Mouse (Mus musculus): Measurements from ENCODE around the gene BC030870. TPM values are rescaled to one million over a fixed set of nuclear protein-coding genes. Genes with fewer than 3 reads are reported as not detected.
A peak's percentile ranks its signal among the peaks of the same experiment; 100 is the strongest.

Gene BC030870
- polyA plus RNA-seq, 1 experiment from 2014 or later, result 0.28 TPM

DNA sequence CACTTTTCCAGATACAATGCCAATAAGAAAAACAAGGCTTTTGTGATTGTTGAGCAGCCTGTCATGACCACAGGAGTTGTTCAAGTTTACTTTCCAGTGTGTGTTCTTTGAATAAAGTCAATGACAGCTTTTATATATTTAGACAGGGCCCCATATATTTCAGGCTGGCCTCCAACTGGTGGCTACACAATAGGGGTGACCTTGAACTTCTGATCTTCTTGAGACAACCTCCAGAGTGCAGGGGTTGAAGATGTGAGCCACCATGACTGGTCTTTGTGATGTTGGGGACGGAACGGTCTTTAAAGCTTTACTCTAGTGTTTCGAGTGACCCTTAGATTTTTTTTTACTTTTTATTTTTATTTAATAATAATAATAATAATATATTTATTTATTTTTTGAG, 63.7 kb downstream of the BC030870 start:
- H3K27ac ChIP-seq (ENCODE audit: low read length), result no peak overlapping the region
- H3K9me3 ChIP-seq (replicated peaks; ENCODE audit: control insufficient read depth, low read length), result no peaks in the 10 kb centered on the region
- no peak overlapping the region for H3K4me2 ChIP-seq (ENCODE audit: low read depth, low read length)
- no peak overlapping the region for H3K4me3 ChIP-seq (ENCODE audit: low read depth, low read length)
- 81% methylated on average over 3 of the region's 3 CpGs for WGBS (ENCODE audit: insufficient replicate concordance)
- H3K27me3 ChIP-seq (ENCODE audit: control insufficient read depth, insufficient read depth, low read depth, low read length), result no peaks in the 10 kb centered on the region
- ATAC-seq (ENCODE audit: low read depth), result no peak
- no peak overlapping the region for H3K9ac ChIP-seq (ENCODE audit: low read depth, low read length)
- no peaks in the 10 kb centered on the region for H3K36me3 ChIP-seq (ENCODE audit: control insufficient read depth, insufficient read depth)
- no peaks in the 10 kb centered on the region for H3K4me1 ChIP-seq (ENCODE audit: control insufficient read depth, low read depth, low read length)

DNA sequence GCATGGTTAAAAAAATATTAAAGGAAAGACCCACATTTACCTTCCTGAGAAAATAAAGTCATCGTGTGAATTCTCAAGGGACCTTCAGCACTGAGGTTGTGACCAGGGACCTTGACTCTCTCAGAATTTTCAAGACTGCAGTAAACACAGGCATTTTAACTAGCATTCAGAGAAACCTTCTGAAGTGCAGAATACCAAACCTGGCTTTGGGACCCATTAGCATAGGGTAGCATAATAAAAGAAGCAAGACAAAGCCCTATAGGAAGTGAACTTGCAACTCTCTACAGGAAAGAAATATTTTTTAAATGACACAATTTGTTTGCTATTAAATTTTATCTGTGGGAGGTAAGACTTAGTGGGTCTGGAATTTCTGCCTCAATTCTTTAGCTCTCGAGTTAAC, 65.3 kb downstream of the BC030870 start:
- H3K27ac ChIP-seq (ENCODE audit: low read length), result no peak overlapping the region
- H3K9ac ChIP-seq (ENCODE audit: low read depth, low read length), result no peak overlapping the region
- no peaks in the 10 kb centered on the region for H3K27me3 ChIP-seq (ENCODE audit: control insufficient read depth, insufficient read depth, low read depth, low read length)
- H3K4me1 ChIP-seq (ENCODE audit: control insufficient read depth, low read depth, low read length), result no peaks in the 10 kb centered on the region
- H3K4me3 ChIP-seq (ENCODE audit: low read depth, low read length), result no peak overlapping the region
- no peak for ATAC-seq (ENCODE audit: low read depth)
- no peak overlapping the region for H3K4me2 ChIP-seq (ENCODE audit: low read depth, low read length)
- WGBS (ENCODE audit: insufficient replicate concordance), result 36% methylated on average over 2 of the region's 2 CpGs
- H3K36me3 ChIP-seq (ENCODE audit: control insufficient read depth, insufficient read depth), result no peaks in the 10 kb centered on the region
- no peaks in the 10 kb centered on the region for H3K9me3 ChIP-seq (replicated peaks; ENCODE audit: control insufficient read depth, low read length)

DNA sequence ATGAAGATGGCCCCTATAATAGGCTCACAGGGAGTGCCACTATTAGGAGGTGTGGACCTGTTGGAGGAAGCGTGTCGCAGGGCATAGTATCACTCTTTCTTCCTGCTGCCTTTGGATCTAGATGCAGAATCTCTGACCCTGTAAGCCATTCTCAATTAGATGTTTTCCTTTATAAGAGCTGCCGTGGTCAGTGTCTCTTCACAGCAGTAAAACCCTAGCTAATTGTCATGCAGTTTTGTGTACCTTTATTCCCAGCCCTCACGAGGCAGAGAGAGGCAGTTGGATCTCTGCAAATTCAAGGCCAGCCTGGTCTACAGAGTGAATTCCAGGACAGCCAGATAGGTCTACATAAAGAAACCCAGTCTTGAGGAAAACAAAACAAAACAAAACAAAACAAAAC, 67.2 kb downstream of the BC030870 start:
- Histone ChIP-seq H3K9me3 (replicated peaks; ENCODE audit: control insufficient read depth, low read length) (no peaks in the 10 kb centered on the region), H3K9ac (ENCODE audit: low read depth, low read length) (no peak overlapping the region), H3K36me3 (ENCODE audit: control insufficient read depth, insufficient read depth) (no peaks in the 10 kb centered on the region), H3K4me3 (ENCODE audit: low read depth, low read length) (no peak overlapping the region), H3K27ac (ENCODE audit: low read length) (no peak overlapping the region), H3K27me3 (ENCODE audit: control insufficient read depth, insufficient read depth, low read depth, low read length) (no peaks in the 10 kb centered on the region), H3K4me2 (ENCODE audit: low read depth, low read length) (no peak overlapping the region), H3K4me1 (ENCODE audit: control insufficient read depth, low read depth, low read length) (no peaks in the 10 kb centered on the region)
- no peak for ATAC-seq (ENCODE audit: low read depth)
- WGBS (ENCODE audit: insufficient replicate concordance), result 63% methylated on average over 4 of the region's 4 CpGs

GRCm38 (mm10) chr8:65056722-65057121, 72.6 kb downstream of the BC030870 start:
- H3K4me3 ChIP-seq (ENCODE audit: low read depth, low read length), result no peak overlapping the region
- H3K4me1 ChIP-seq (ENCODE audit: control insufficient read depth, low read depth, low read length), result no peaks in the 10 kb centered on the region
- no peaks in the 10 kb centered on the region for H3K27me3 ChIP-seq (ENCODE audit: control insufficient read depth, insufficient read depth, low read depth, low read length)
- H3K9ac ChIP-seq (ENCODE audit: low read depth, low read length), result no peak overlapping the region
- ATAC-seq (ENCODE audit: low read depth), result no peak
- H3K27ac ChIP-seq (ENCODE audit: low read length), result no peak overlapping the region
- no peaks in the 10 kb centered on the region for H3K9me3 ChIP-seq (replicated peaks; ENCODE audit: control insufficient read depth, low read length)
- WGBS (ENCODE audit: insufficient replicate concordance), result 82% methylated on average over 4 of the region's 4 CpGs
- H3K36me3 ChIP-seq (ENCODE audit: control insufficient read depth, insufficient read depth), result no peaks in the 10 kb centered on the region
- no peak overlapping the region for H3K4me2 ChIP-seq (ENCODE audit: low read depth, low read length)

DNA sequence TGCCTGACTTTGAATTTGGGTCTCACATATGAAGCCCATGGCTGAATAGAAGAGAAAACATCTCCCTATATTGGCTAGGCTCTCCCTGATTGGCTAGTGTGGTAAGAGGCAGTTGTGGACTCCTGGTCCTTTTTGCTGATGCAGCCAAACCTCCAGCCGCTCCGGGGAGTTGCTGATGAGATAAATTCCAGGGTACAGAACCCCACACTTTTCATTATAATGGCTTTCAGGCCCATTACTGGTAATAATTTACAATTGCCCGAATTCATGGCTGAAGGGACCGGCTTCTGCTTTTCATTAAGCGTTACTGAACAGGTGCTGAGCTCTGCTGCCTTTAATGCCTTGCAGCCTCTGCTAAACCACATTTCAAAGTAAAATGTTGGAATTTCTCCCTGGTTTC, 75.4 kb downstream of the BC030870 start:
- 52% methylated on average over 5 of the region's 5 CpGs for WGBS (ENCODE audit: insufficient replicate concordance)
- Histone ChIP-seq H3K4me3 (ENCODE audit: low read depth, low read length) (no peak overlapping the region), H3K27ac (ENCODE audit: low read length) (no peak overlapping the region), H3K36me3 (ENCODE audit: control insufficient read depth, insufficient read depth) (no peaks in the 10 kb centered on the region), H3K27me3 (ENCODE audit: control insufficient read depth, insufficient read depth, low read depth, low read length) (no peaks in the 10 kb centered on the region), H3K9ac (ENCODE audit: low read depth, low read length) (no peak overlapping the region), H3K4me1 (ENCODE audit: control insufficient read depth, low read depth, low read length) (no peaks in the 10 kb centered on the region), H3K4me2 (ENCODE audit: low read depth, low read length) (no peak overlapping the region), H3K9me3 (replicated peaks; ENCODE audit: control insufficient read depth, low read length) (no peaks in the 10 kb centered on the region)
- no peak for ATAC-seq (ENCODE audit: low read depth)

- no peaks in the 10 kb centered on the region for H3K27me3 ChIP-seq (ENCODE audit: control insufficient read depth, insufficient read depth, low read depth, low read length)
- H3K9ac ChIP-seq (ENCODE audit: low read depth, low read length), result no peak overlapping the region
- 56% methylated on average over 3 of the region's 3 CpGs for WGBS (ENCODE audit: insufficient replicate concordance)
- no peak for ATAC-seq (ENCODE audit: low read depth)
- H3K4me3 ChIP-seq (ENCODE audit: low read depth, low read length), result no peak overlapping the region
- no peaks in the 10 kb centered on the region for H3K9me3 ChIP-seq (replicated peaks; ENCODE audit: control insufficient read depth, low read length)
- no peak overlapping the region for H3K27ac ChIP-seq (ENCODE audit: low read length)
- no peaks in the 10 kb centered on the region for H3K4me1 ChIP-seq (ENCODE audit: control insufficient read depth, low read depth, low read length)
- no peak overlapping the region for H3K4me2 ChIP-seq (ENCODE audit: low read depth, low read length)
- no peaks in the 10 kb centered on the region for H3K36me3 ChIP-seq (ENCODE audit: control insufficient read depth, insufficient read depth)
Observed at GRCm38 (mm10) chr8:65053554-65053953, 75.8 kb downstream of the BC030870 start.

DNA sequence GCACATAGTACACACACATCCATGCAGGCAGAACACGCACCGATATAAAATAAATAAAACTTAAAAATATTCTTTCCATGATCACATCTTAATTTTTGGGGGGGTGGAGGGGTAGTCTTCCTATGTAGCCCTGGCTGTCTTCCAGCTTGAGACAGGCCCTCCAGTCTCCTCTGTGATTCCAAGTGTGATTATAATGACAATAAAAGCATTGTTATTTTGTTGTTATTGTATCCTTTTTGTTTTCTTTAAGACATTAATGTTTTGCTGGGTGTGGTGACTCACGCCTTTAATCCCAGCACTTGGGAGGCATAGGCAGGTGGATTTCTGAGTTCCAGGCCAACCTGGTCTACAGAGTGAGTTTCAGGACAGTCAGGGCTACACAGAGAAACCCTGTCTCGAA, 81.6 kb downstream of the BC030870 start:
- Histone ChIP-seq H3K4me2 (ENCODE audit: low read depth, low read length) (no peak overlapping the region), H3K27ac (ENCODE audit: low read length) (no peak overlapping the region), H3K9ac (ENCODE audit: low read depth, low read length) (no peak overlapping the region), H3K4me1 (ENCODE audit: control insufficient read depth, low read depth, low read length) (no peaks in the 10 kb centered on the region), H3K4me3 (ENCODE audit: low read depth, low read length) (no peak overlapping the region), H3K36me3 (ENCODE audit: control insufficient read depth, insufficient read depth) (no peaks in the 10 kb centered on the region), H3K27me3 (ENCODE audit: control insufficient read depth, insufficient read depth, low read depth, low read length) (no peaks in the 10 kb centered on the region), H3K9me3 (replicated peaks; ENCODE audit: control insufficient read depth, low read length) (no peaks in the 10 kb centered on the region)
- ATAC-seq (ENCODE audit: low read depth), result no peak
- WGBS (ENCODE audit: insufficient replicate concordance), result 63% methylated on average over 4 of the region's 4 CpGs

DNA sequence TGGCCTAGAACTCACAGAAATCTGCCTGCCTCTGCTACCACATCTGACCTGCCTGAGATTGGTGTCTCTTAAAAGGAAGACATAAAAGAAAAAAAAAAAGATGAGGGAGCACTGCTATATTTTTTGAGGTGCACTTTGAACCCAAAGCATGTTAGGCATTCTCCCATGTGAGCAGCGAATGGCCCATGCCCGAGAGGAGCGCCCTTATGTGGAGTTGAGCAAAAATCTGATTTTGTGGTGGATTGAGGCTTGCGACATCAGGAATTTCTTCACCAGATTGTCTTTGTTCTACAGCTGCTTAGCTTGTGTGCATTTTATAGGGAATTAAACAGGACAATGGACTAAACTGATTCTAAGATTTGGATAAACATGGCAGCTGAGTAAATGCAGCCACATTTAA, 82.2 kb downstream of the BC030870 start:
- no peaks in the 10 kb centered on the region for H3K27me3 ChIP-seq (ENCODE audit: control insufficient read depth, insufficient read depth, low read depth, low read length)
- no peak overlapping the region for H3K4me2 ChIP-seq (ENCODE audit: low read depth, low read length)
- no peak for ATAC-seq (ENCODE audit: low read depth)
- H3K9ac ChIP-seq (ENCODE audit: low read depth, low read length), result no peak overlapping the region
- H3K9me3 ChIP-seq (replicated peaks; ENCODE audit: control insufficient read depth, low read length), result no peaks in the 10 kb centered on the region
- no peak overlapping the region for H3K4me3 ChIP-seq (ENCODE audit: low read depth, low read length)
- H3K4me1 ChIP-seq (ENCODE audit: control insufficient read depth, low read depth, low read length), result no peaks in the 10 kb centered on the region
- H3K27ac ChIP-seq (ENCODE audit: low read length), result no peak overlapping the region
- WGBS (ENCODE audit: insufficient replicate concordance), result 69% methylated on average over 4 of the region's 4 CpGs
- no peaks in the 10 kb centered on the region for H3K36me3 ChIP-seq (ENCODE audit: control insufficient read depth, insufficient read depth)

DNA sequence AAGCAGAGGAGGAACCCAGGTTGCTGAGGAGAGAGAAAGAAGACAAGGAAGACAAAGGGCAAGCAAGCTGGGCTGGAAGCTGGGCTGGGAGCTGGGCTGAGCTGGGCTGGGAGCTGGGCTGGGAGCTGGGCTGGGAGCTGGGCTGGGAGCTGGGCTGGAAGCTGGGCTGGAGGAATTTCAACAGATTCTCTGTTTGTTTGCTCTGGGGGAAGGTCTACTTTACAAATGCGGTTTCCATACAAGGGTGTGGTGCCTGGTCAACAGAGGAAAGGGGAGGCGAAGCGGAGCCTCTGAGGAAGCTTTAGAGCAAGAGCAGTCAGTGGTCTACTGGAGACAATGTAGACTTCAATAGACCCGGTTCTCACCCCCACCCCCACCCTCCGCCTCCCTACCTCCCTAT, 82.8 kb downstream of the BC030870 start:
- Histone ChIP-seq H3K9ac (ENCODE audit: low read depth, low read length) (no peak overlapping the region), H3K27ac (ENCODE audit: low read length) (no peak overlapping the region), H3K4me1 (ENCODE audit: control insufficient read depth, low read depth, low read length) (no peaks in the 10 kb centered on the region), H3K36me3 (ENCODE audit: control insufficient read depth, insufficient read depth) (no peaks in the 10 kb centered on the region), H3K4me3 (ENCODE audit: low read depth, low read length) (no peak overlapping the region), H3K4me2 (ENCODE audit: low read depth, low read length) (no peak overlapping the region), H3K9me3 (replicated peaks; ENCODE audit: control insufficient read depth, low read length) (no peaks in the 10 kb centered on the region), H3K27me3 (ENCODE audit: control insufficient read depth, insufficient read depth, low read depth, low read length) (no peaks in the 10 kb centered on the region)
- 40% methylated on average over 5 of the region's 5 CpGs for WGBS (ENCODE audit: insufficient replicate concordance)
- peak; percentile 55 for ATAC-seq (ENCODE audit: low read depth)

DNA sequence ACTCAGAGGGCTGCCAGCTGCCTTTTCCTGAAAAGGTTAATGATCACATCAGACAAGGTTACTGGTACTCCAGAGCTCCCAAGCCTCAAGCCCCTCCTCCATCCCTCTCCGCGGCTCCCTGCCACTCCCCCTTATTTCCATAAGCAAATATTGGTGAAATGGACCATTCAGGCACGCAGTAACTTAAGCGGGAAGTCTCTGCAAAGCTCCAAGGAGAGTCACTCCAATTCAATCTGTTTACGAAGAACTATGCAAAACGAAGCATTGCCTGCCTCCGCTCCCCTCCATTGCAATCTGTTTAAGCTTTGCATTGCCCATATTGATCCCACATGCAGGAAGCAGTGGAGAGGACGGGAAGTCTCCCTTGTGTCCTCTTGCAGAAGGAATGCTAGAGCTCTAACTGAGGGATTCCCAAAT, 92.2 kb downstream of the BC030870 start, which contains the start of gene Apela:
TSS of gene Apela (minus strand) at position 220 of the 417 bp plus-strand sequence.
- no peak within 1 kb of the TSS for H3K27ac ChIP-seq (ENCODE audit: low read length)
- peak within 1 kb of the TSS; percentile 35 for H3K4me3 ChIP-seq (ENCODE audit: low read depth, low read length)
- H3K9me3 ChIP-seq (replicated peaks; ENCODE audit: control insufficient read depth, low read length), result no peaks in the 10 kb centered on the region
- H3K36me3 ChIP-seq (ENCODE audit: control insufficient read depth, insufficient read depth), result no peaks in the 10 kb centered on the region
- no peaks in the 10 kb centered on the region for H3K27me3 ChIP-seq (ENCODE audit: control insufficient read depth, insufficient read depth, low read depth, low read length)
- WGBS (ENCODE audit: insufficient replicate concordance), result 3% methylated on average over 8 of the region's 8 CpGs
- ATAC-seq (ENCODE audit: low read depth), result peak; percentile 76
- no peak within 1 kb of the TSS for H3K9ac ChIP-seq (ENCODE audit: low read depth, low read length)
- H3K4me2 ChIP-seq (ENCODE audit: low read depth, low read length), result peak within 1 kb of the TSS; percentile 42
- H3K4me1 ChIP-seq (ENCODE audit: control insufficient read depth, low read depth, low read length), result no peaks in the 10 kb centered on the region
